Mouse (Mus musculus): ENCODE measurements around the gene Cst9. TPM values are rescaled to one million over a fixed set of nuclear protein-coding genes. Genes with fewer than 3 reads are reported as not detected.

The Cst9 gene
- total and polyA plus RNA-seq, 2 experiments from 2014 or later: 16.8 TPM; not detected in 1

DNA sequence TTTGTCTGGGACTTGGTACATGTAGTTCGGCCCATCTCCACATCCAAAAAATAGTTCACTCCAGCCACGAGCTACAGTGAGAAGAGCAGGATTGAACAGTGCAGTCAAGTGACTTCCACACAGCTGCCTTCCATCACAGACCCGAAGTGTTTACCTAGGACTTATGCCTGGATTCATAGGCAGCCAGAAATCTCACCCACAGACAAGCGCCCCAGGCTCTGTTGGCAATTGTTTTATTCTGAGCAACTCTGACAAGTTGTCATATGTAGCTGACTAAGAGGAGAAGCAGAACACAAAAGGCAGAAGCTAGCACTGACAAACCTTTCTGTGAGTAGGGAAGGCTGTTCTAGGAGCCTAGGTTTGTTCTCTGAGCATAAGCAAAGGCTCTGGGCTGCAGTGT is 37.9 kb downstream of the Cst9 start:
- DNase-seq (ENCODE audit: low spot score): no peak
- H3K9ac ChIP-seq (replicated peaks; ENCODE audit: low read depth, low read length): peak overlapping the region; percentile 91; the same call in 1 of the 2 replicates
- peak overlapping the region; percentile 91 for H3K4me2 ChIP-seq (ENCODE audit: low read depth, low read length)
- no peaks in the 10 kb centered on the region for H3K27me3 ChIP-seq (ENCODE audit: control insufficient read depth, insufficient read depth, low read length)
- H3K36me3 ChIP-seq (replicated peaks; ENCODE audit: control insufficient read depth, insufficient read depth, low read length): peaks cover 22% of the 10 kb centered on the region
- no peaks in the 10 kb centered on the region for H3K9me3 ChIP-seq (replicated peaks; ENCODE audit: control insufficient read depth, low read length)
- TF ChIP-seq EP300 (IDR thresholded peaks at IDR 0.05; ENCODE audit: low read depth): no peak
- TF ChIP-seq CTCF (IDR thresholded peaks at IDR 0.05; ENCODE audit: low read depth): no peak
- H3K4me1 ChIP-seq (ENCODE audit: control insufficient read depth, insufficient read depth): peaks cover 43% of the 10 kb centered on the region
- H3K4me3 ChIP-seq (ENCODE audit: low read depth, low read length): peak overlapping the region; percentile 98
- WGBS: 33% methylated on average over 4 of the region's 4 CpGs
- H3K27ac ChIP-seq (ENCODE audit: low read depth): peak overlapping the region; percentile 97
- no peak for ATAC-seq (ENCODE audit: insufficient read depth, low read depth)

DNA sequence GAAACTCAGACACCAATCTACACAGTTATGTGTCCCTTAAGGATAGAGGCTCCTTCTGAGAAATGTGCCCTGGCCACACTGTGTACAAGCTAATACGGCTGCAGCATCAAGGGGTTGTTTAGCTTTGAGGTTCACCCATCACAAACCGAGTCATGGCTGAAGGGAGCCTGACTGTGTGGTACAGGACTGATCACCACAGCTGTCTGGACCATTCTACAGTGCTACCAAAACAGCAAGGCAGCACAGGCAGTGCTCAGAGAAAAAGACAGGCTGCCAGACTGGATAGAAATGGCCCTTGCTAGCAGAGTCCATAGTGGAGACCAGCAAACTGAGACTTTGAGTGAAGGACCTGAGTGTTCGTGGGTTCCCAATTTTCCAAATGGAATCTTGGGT is 39.3 kb downstream of the Cst9 start:
- no peak for ATAC-seq (ENCODE audit: insufficient read depth, low read depth)
- no peaks in the 10 kb centered on the region for H3K9me3 ChIP-seq (replicated peaks; ENCODE audit: control insufficient read depth, low read length)
- H3K4me3 ChIP-seq (ENCODE audit: low read depth, low read length): peak overlapping the region; percentile 98
- WGBS: 17% methylated on average over 3 of the region's 3 CpGs
- H3K27ac ChIP-seq (ENCODE audit: low read depth): peak overlapping the region; percentile 97
- TF ChIP-seq EP300 (IDR thresholded peaks at IDR 0.05; ENCODE audit: low read depth): no peak
- no peak for TF ChIP-seq CTCF (IDR thresholded peaks at IDR 0.05; ENCODE audit: low read depth)
- H3K9ac ChIP-seq (replicated peaks; ENCODE audit: low read depth, low read length): peak overlapping the region; percentile 91
- peaks cover 22% of the 10 kb centered on the region for H3K36me3 ChIP-seq (replicated peaks; ENCODE audit: control insufficient read depth, insufficient read depth, low read length)
- no peaks in the 10 kb centered on the region for H3K27me3 ChIP-seq (ENCODE audit: control insufficient read depth, insufficient read depth, low read length)
- peak overlapping the region; percentile 91 for H3K4me2 ChIP-seq (ENCODE audit: low read depth, low read length)
- no peak for DNase-seq (ENCODE audit: low spot score)
- H3K4me1 ChIP-seq (ENCODE audit: control insufficient read depth, insufficient read depth): peaks cover 57% of the 10 kb centered on the region

- no peaks in the 10 kb centered on the region for H3K9me3 ChIP-seq (replicated peaks; ENCODE audit: control insufficient read depth, low read length)
- peak overlapping the region; percentile 97 for H3K27ac ChIP-seq (ENCODE audit: low read depth)
- H3K4me1 ChIP-seq (ENCODE audit: control insufficient read depth, insufficient read depth): peaks cover 60% of the 10 kb centered on the region
- DNase-seq (ENCODE audit: low spot score): peak; percentile 27
- peak overlapping the region; percentile 91 for H3K9ac ChIP-seq (replicated peaks; ENCODE audit: low read depth, low read length)
- H3K4me3 ChIP-seq (ENCODE audit: low read depth, low read length): peak overlapping the region; percentile 98
- peaks cover 22% of the 10 kb centered on the region for H3K36me3 ChIP-seq (replicated peaks; ENCODE audit: control insufficient read depth, insufficient read depth, low read length)
- H3K27me3 ChIP-seq (ENCODE audit: control insufficient read depth, insufficient read depth, low read length): no peaks in the 10 kb centered on the region
- peak; percentile 29 for ATAC-seq (ENCODE audit: insufficient read depth, low read depth)
- no peak for TF ChIP-seq CTCF (IDR thresholded peaks at IDR 0.05; ENCODE audit: low read depth)
- no peak for TF ChIP-seq EP300 (IDR thresholded peaks at IDR 0.05; ENCODE audit: low read depth)
- H3K4me2 ChIP-seq (ENCODE audit: low read depth, low read length): peak overlapping the region; percentile 91
- WGBS: under 1% methylated on average over 34 of the region's 34 CpGs
Measured at GRCm38 (mm10) chr2:148874617-148875334, 39.8 kb downstream of the Cst9 start.

GRCm38 (mm10) chr2:148875335-148875811 is 40.4 kb downstream of the Cst9 start, which contains the start of gene Cst3:
Gene Cst3 (minus strand): TSS chr2:148875692.
- H3K9ac ChIP-seq (replicated peaks; ENCODE audit: low read depth, low read length): peak within 1 kb of the TSS; percentile 91
- peaks cover 60% of the 10 kb centered on the region for H3K4me1 ChIP-seq (ENCODE audit: control insufficient read depth, insufficient read depth)
- TF ChIP-seq CTCF (IDR thresholded peaks at IDR 0.05; ENCODE audit: low read depth) (peak; percentile 43), EP300 (IDR thresholded peaks at IDR 0.05; ENCODE audit: low read depth) (peak; percentile 78; the same call in 1 of the 2 replicates)
- peaks cover 22% of the 10 kb centered on the region for H3K36me3 ChIP-seq (replicated peaks; ENCODE audit: control insufficient read depth, insufficient read depth, low read length)
- H3K4me3 ChIP-seq (ENCODE audit: low read depth, low read length): peak within 1 kb of the TSS; percentile 98
- peak within 1 kb of the TSS; percentile 91 for H3K4me2 ChIP-seq (ENCODE audit: low read depth, low read length)
- DNase-seq (ENCODE audit: low spot score) (peak; percentile 97), ATAC-seq (ENCODE audit: insufficient read depth, low read depth) (peak; percentile 95)
- H3K27me3 ChIP-seq (ENCODE audit: control insufficient read depth, insufficient read depth, low read length): no peaks in the 10 kb centered on the region
- H3K9me3 ChIP-seq (replicated peaks; ENCODE audit: control insufficient read depth, low read length): no peaks in the 10 kb centered on the region
- WGBS: under 1% methylated on average over 19 of the region's 19 CpGs
- peak within 1 kb of the TSS; percentile 97 for H3K27ac ChIP-seq (ENCODE audit: low read depth)

- Histone ChIP-seq H3K4me1 (ENCODE audit: control insufficient read depth, insufficient read depth) (peaks cover 57% of the 10 kb centered on the region), H3K4me2 (ENCODE audit: low read depth, low read length) (no peak overlapping the region), H3K9me3 (replicated peaks; ENCODE audit: control insufficient read depth, low read length) (no peaks in the 10 kb centered on the region), H3K36me3 (replicated peaks; ENCODE audit: control insufficient read depth, insufficient read depth, low read length) (peaks cover 8% of the 10 kb centered on the region), H3K4me3 (ENCODE audit: low read depth, low read length) (no peak overlapping the region), H3K27me3 (ENCODE audit: control insufficient read depth, insufficient read depth, low read length) (no peaks in the 10 kb centered on the region), H3K27ac (ENCODE audit: low read depth) (peak overlapping the region; percentile 40), H3K9ac (replicated peaks; ENCODE audit: low read depth, low read length) (no peak overlapping the region)
- TF ChIP-seq EP300 (IDR thresholded peaks at IDR 0.05; ENCODE audit: low read depth): no peak
- TF ChIP-seq CTCF (IDR thresholded peaks at IDR 0.05; ENCODE audit: low read depth): no peak
- DNase-seq (ENCODE audit: low spot score) (no peak), ATAC-seq (ENCODE audit: insufficient read depth, low read depth) (no peak)
- 25% methylated on average over 3 of the region's 3 CpGs for WGBS
Measured at GRCm38 (mm10) chr2:148877016-148877770, 42.2 kb downstream of the Cst9 start.

Data from heart, postnatal 0 days (tissue).